Mouse (Mus musculus) hindbrain, postnatal 0 days (tissue): ENCODE data around the gene Fam131c. TPM values are rescaled to one million over a fixed set of nuclear protein-coding genes. Genes with fewer than 3 reads are reported as not detected.

Experiments
- ATAC-seq: fragments of 200-750 bp; cut with Nextera tagmentation; 2 replicates; pipeline ENCODE4 v1.8.0; 2017; ENCODE audit warnings: mild to moderate bottlenecking, moderate TSS enrichment, moderate library complexity
- DNase-seq: peaks from one replicate; pipeline ENCODE4 v3.0.0-alpha.2; 2015; ENCODE audit warnings: low spot score
- H3K27ac ChIP-seq: fragments of 300-500 bp; sonication (generic); 2 replicates; pipeline ENCODE4 v1.5.1; 2014; ENCODE audit warnings: mild to moderate bottlenecking
- H3K27me3 ChIP-seq: fragments of 300-500 bp; sonication (generic); 2 replicates; pipeline ENCODE4 v1.6.1; 2014; ENCODE audit warnings: low read length, mixed read lengths; ENCODE audit not compliant: insufficient read depth
- H3K36me3 ChIP-seq: fragments of 300-500 bp; sonication (generic); 2 replicates; pipeline ENCODE4 v1.6.1; 2014; ENCODE audit warnings: low read length, mixed read lengths; ENCODE audit not compliant: insufficient read depth
- H3K4me1 ChIP-seq: fragments of 300-500 bp; sonication (generic); 2 replicates; pipeline ENCODE4 v1.6.1; 2014; ENCODE audit warnings: antibody characterized with exemption, low read length, mixed read lengths; ENCODE audit not compliant: insufficient read depth
- H3K4me2 ChIP-seq: fragments of 300-500 bp; sonication (generic); 2 replicates; pipeline ENCODE4 v1.6.1; 2014; ENCODE audit warnings: low read depth, mild to moderate bottlenecking, low read length, moderate library complexity, mixed read lengths
- H3K4me3 ChIP-seq: fragments of 300-500 bp; sonication (generic); 2 replicates; pipeline ENCODE4 v1.5.1; 2014; ENCODE audit warnings: low read length
- H3K9ac ChIP-seq: fragments of 300-500 bp; sonication (generic); replicated peaks from 2 replicates; pipeline ENCODE4 v1.6.1; 2014; ENCODE audit warnings: mild to moderate bottlenecking, low read length, moderate library complexity, mixed read lengths
- H3K9me3 ChIP-seq: fragments of 300-500 bp; sonication (generic); 2 replicates; pipeline ENCODE4 v1.6.1; 2016; ENCODE audit warnings: low read length, mixed read lengths
- CTCF ChIP-seq: IDR thresholded peaks from 2 replicates; pipeline ENCODE4 v1.5.1; 2016; ENCODE audit warnings: antibody characterized with exemption, control low read depth, low read depth
- WGBS: fragments of 180-500 bp; shearing (Covaris S2); extraction: QIAGEN DNeasy Blood & Tissue Kit; methylation state at CpG from one replicate; pipeline ENCODE4 v1.1.7; 2014; 5-methylcytosine and 5-hydroxymethylcytosine counted together
- polyA plus RNA-seq: library from polyadenylated mRNA; unstranded; fragments of >200 nt; fragmentation: Nextera tagmentation; extraction: Ambion mirVana; gene quantifications from 2 replicates; pipeline ENCODE4 v1.2.1, GENCODE M21; 2015
- total RNA-seq: library from RNA; depleted of rRNA; stranded (reverse); fragments of >200 nt; gene quantifications from 2 replicates; pipeline ENCODE4 v1.2.3, GENCODE M21; 2014

The Fam131c gene
- total and polyA plus RNA-seq, 2 experiments from 2014 or later: 46.3 to 95.3 TPM

DNA sequence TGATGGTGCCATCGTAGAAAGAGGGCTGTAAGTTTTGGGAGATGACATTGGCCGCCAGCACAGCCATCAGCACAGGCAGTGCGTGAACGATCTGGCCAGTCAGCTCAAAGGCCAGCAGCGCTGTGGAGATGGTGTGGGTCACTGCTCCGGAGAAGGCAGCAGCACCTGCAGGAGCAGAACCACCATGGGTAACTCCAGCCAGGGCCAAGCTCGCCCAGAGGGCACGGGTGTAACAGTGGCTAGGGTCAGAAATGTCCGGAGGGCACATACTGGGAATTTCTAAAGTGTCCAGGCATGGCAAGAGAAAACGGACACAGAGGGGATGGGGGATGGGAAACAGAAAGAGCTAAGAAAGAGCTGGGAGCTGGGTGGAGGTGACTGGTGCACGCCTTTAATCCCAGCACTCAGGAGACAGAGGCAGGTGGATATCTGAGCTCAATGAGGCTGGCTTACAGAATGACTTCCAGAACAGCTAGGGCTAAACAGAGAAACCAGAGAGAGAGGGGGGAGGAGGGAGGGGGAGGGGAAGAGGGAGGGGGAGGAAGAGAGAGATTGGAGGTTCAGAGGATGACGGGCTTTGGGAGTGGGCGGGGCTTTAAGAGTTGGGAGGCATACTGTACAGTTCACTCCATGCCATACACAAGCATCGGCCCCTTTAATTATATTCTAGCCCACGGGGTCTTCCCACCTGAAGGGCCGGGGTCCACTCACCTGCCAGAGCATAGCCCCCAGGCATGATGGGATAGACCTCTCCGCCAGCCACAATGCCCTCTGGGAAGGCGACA, 21.5 kb downstream of the Fam131c start:
- WGBS: 72% methylated on average over 18 of the region's 18 CpGs
- H3K9me3 ChIP-seq: no peaks in the 10 kb centered on the region
- H3K4me1 ChIP-seq: no peaks in the 10 kb centered on the region
- no peak overlapping the region for H3K27ac ChIP-seq
- TF ChIP-seq CTCF: no peak
- 0 out of 2 replicates have a peak, but pooled peaks cover 3% of the 10 kb centered on the region for H3K27me3 ChIP-seq
- DNase-seq: no peak
- H3K36me3 ChIP-seq: no peaks in the 10 kb centered on the region
- H3K9ac ChIP-seq: no peak overlapping the region
- no peak overlapping the region for H3K4me3 ChIP-seq
- ATAC-seq: no peak
- H3K4me2 ChIP-seq: no peak overlapping the region

DNA sequence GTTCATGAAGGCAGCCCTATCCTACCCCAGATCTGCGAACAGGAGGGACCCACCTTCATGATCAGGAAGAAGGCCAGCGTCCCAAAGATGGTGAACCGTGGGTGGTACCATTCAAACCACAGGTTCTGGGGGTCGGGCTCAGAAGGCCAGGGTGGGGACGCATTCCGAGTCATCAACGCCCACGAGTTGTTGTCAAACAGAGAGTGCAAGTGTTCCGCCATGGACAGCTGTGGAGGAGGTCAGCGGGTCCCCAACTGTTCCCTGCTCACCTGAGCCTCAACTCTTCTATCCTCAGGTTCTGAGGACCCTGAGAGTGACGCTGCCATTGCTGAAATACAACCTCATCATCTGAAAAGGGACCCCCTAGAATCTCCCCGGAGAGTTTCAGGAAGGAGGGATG, 23.3 kb downstream of the Fam131c start:
- Histone ChIP-seq H3K4me1 (no peaks in the 10 kb centered on the region), H3K27ac (no peak overlapping the region), H3K27me3 (no peaks in the 10 kb centered on the region), H3K4me2 (no peak overlapping the region), H3K9me3 (no peaks in the 10 kb centered on the region), H3K9ac (no peak overlapping the region), H3K4me3 (no peak overlapping the region), H3K36me3 (no peaks in the 10 kb centered on the region)
- ATAC-seq (no peak), DNase-seq (no peak)
- TF ChIP-seq CTCF: no peak
- 81% methylated on average over 12 of the region's 12 CpGs for WGBS

DNA sequence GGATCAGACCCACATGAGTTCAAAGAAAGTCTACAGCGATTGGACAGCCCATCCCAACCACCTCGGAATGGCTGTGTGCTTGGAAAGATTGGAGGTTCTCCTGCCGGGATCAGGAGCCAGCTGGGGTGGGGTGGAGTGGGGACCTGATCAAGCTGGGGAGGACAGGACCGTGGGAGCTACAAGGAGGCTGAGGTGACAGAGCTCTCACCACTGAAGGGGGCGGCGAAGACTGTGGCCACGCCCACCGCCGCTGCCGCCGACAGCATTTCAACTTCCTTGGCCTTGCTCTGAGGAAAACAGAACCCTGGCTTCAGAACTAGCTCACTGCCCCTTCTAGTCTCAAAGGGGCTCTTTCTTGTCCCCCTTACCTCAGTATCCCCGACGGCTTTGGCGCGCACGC, 26.7 kb downstream of the Fam131c start:
- no peak overlapping the region for H3K27ac ChIP-seq
- ATAC-seq (no peak), DNase-seq (no peak)
- H3K4me2 ChIP-seq: 0 out of 2 replicates have a peak overlapping the region, but pooled peaks have one; percentile 7
- WGBS: 21% methylated on average over 16 of the region's 16 CpGs
- H3K9me3 ChIP-seq: no peaks in the 10 kb centered on the region
- H3K4me3 ChIP-seq: no peak overlapping the region
- H3K27me3 ChIP-seq: no peaks in the 10 kb centered on the region
- H3K36me3 ChIP-seq: no peaks in the 10 kb centered on the region
- no peak overlapping the region for H3K9ac ChIP-seq
- H3K4me1 ChIP-seq: no peaks in the 10 kb centered on the region
- no peak for TF ChIP-seq CTCF

DNA sequence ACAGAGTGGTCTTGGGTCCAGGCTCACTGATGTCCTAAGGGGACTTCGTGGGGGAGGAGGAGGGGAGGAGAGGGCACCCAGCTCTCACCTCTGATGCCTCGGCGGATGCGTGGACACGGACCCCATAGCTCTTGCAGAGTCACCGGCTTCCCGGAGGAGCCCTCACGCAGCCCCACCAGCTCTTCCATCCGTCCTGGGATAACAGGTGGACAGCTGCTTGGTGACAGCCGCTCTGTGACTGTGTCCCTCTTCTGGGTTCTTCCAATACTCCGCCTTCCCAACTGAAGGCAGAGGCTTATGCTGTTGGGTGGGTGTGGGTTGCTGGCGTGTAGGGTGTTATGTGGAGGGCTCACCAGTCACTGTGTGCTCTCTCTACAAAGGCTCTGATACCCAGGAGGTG, 29.8 kb downstream of the Fam131c start:
- Histone ChIP-seq H3K9me3 (no peaks in the 10 kb centered on the region), H3K27ac (no peak overlapping the region), H3K4me2 (no peak overlapping the region), H3K27me3 (no peaks in the 10 kb centered on the region), H3K4me1 (no peaks in the 10 kb centered on the region), H3K36me3 (no peaks in the 10 kb centered on the region), H3K4me3 (no peak overlapping the region), H3K9ac (no peak overlapping the region)
- ATAC-seq: no peak
- no peak for DNase-seq
- WGBS: 69% methylated on average over 12 of the region's 12 CpGs
- no peak for TF ChIP-seq CTCF

DNA sequence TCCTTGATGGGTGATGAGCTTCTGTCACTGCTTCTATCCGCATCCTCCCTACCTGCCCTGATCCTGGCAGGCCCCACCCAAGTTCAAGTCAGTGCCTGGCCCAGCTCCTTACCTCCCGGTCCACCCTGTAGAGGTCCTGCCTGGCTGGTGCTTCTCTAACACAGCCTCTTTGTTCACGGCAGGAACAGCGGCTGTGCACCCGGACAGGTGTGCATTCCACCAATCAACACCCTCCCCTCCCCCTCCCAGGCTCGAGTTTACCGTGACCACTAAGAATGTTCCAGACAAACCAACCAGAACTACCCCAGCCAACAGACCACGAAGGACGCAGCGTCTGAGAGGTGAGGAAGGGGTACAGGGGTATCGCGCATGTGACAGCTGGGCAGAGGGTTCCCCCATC, 30.5 kb downstream of the Fam131c start, which contains the start of gene Clcnka:
TSS of gene Clcnka (minus strand) at position 180 of the 400 bp plus-strand sequence.
- 66% methylated on average over 12 of the region's 12 CpGs for WGBS
- no peaks in the 10 kb centered on the region for H3K4me1 ChIP-seq
- TF ChIP-seq CTCF: no peak
- no peak within 1 kb of the TSS for H3K4me3 ChIP-seq
- no peak within 1 kb of the TSS for H3K4me2 ChIP-seq
- H3K9ac ChIP-seq: no peak within 1 kb of the TSS
- no peak within 1 kb of the TSS for H3K27ac ChIP-seq
- no peaks in the 10 kb centered on the region for H3K9me3 ChIP-seq
- DNase-seq (no peak), ATAC-seq (no peak)
- no peaks in the 10 kb centered on the region for H3K36me3 ChIP-seq
- H3K27me3 ChIP-seq: no peaks in the 10 kb centered on the region

DNA sequence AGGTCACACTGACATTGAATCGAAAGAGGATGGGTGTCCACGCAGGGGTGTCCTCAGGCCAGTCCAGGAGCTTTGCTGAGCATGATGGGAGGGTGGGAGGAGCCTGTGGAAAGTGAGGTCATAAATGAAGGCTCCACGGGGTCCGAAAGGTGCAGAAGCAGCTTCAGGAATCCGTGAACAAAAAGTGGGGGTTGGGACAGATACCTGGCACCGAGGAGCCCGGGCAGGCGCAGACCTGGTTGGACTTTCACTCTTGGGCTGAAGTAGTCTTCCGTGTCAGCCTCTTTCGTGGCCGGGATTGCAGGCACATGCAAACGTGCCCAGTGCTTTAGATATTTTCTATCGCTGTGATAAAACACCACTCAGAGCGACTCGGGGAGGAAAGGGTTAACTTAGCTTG, 32.2 kb downstream of the Fam131c start:
- no peak for TF ChIP-seq CTCF
- Histone ChIP-seq H3K4me2 (no peak overlapping the region), H3K27ac (no peak overlapping the region), H3K4me1 (no peaks in the 10 kb centered on the region), H3K4me3 (no peak overlapping the region), H3K9ac (no peak overlapping the region), H3K27me3 (no peaks in the 10 kb centered on the region), H3K36me3 (no peaks in the 10 kb centered on the region), H3K9me3 (no peaks in the 10 kb centered on the region)
- 87% methylated on average over 15 of the region's 15 CpGs for WGBS
- DNase-seq (no peak), ATAC-seq (no peak)
